Mouse (Mus musculus) bone marrow macrophage, adult 2 months (primary cell): ENCODE results near the gene Bbc3. TPM values are rescaled to one million over a fixed set of nuclear protein-coding genes. Genes with fewer than 3 reads are reported as not detected.
"Not testable (repeated sequence)": the region's sequence is repeated elsewhere in the genome, so short reads cannot be mapped to it uniquely, and the experiment has no call there.

Source experiments
- H3K27ac ChIP-seq: 2 replicates; pipeline ENCODE4 v1.5.1; 2012; ENCODE audit warnings: low read depth, low read length; ENCODE audit not compliant: insufficient read depth
- H3K4me1 ChIP-seq: 2 replicates; pipeline ENCODE4 v1.6.1; 2012; ENCODE audit warnings: low read length; ENCODE audit not compliant: control insufficient read depth, insufficient read depth
- H3K4me3 ChIP-seq: 2 replicates; pipeline ENCODE4 v1.5.1; 2012; ENCODE audit warnings: mild to moderate bottlenecking, low read length, moderate library complexity; ENCODE audit not compliant: insufficient read depth
- CTCF ChIP-seq: IDR thresholded peaks from 2 replicates; pipeline ENCODE4 v1.5.1; 2012; ENCODE audit warnings: low read depth, mild to moderate bottlenecking, low read length, moderate library complexity
- POLR2A ChIP-seq: IDR thresholded peaks from 2 replicates; pipeline ENCODE4 v1.6.1; 2012; ENCODE audit warnings: mild to moderate bottlenecking, low read depth, low read length, borderline replicate concordance
- polyA plus RNA-seq: library from polyadenylated mRNA; stranded (reverse); fragments of >200 nt; gene quantifications from 2 replicates; pipeline ENCODE4 v1.2.4, GENCODE M21; 2012; ENCODE audit not compliant: missing spikeins, insufficient read depth, insufficient read length

Gene Bbc3
- 26.6 and 27.6 TPM in 2 replicates for polyA plus RNA-seq

DNA sequence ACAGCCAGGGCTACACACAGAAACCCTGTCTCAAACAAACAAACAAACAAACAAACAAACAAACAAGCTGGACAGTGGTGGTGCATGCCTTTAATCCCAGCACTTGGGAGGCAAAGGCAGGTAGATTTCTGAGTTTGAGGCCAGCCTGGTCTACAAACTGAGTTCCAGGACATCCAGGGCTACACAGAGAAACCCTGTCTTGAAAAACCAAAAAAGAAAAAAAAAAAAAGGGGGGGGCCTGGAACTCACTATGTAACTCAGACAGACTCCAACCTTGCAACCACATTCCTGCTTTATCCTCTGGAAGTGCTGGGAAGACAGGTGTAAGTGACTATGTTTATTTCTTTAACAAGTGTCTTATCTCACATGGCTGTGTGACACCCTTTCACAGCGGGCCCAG is at the start of gene Bbc3:
Bbc3 (plus strand) TSS at position 301 of the 400 bp plus-strand sequence.
- Histone ChIP-seq H3K4me3 (peak within 1 kb of the TSS; percentile 62), H3K27ac (peak within 1 kb of the TSS; percentile 96), H3K4me1 (peaks cover 26% of the 10 kb centered on the region)

DNA sequence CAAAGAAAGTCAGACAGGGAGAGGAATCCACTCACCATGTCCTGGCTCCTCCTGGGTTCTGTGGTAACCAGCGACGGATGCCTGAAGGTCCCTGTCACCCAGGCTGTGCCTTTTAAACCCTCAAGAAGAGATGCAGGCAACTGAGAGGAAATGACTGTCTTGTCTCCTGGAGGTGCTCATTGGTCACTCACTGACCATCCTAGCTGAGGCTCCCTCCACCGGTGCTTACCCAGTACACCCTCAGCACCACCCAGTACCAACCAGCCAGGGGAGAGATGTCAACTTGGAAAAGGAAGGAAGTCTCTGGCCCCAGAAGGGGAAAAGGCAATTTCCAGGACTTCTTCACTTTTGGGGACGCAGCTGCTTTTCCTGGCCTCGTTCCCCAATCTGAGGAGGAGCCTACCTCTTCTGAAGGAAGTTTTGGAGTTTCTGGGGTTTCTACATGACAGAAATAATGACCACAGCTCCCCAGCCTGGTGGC is 49.0 kb upstream of the Bbc3 start, which contains the start of gene C5ar1:
C5ar1 (minus strand) TSS at position 431 of the 481 bp plus-strand sequence.
- H3K4me3 ChIP-seq = peak within 1 kb of the TSS; percentile 62
- peaks cover 48% of the 10 kb centered on the region for H3K4me1 ChIP-seq
- no peak for TF ChIP-seq POLR2A
- no peak for TF ChIP-seq CTCF
- peak within 1 kb of the TSS; percentile 93 for H3K27ac ChIP-seq

DNA sequence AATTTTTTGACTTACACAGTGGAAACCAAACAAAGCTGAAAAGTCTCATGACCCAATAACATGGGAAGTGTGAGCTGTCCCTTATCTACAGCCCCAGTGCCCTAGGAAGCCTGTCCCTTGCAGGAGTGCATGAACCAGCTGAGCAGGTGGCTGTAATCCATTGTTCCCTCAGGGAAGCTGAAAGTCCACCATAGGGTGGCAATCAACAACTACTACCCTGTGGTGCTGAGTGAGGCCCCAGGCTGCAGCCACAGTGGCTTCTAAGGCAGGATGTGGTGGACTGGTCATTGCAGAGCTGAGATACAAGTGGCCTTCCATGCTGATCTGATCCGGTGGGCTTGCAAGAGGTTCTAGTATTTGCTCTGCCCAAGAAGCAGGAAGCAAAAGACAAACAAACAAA is 47.1 kb upstream of the Bbc3 start:
- TF ChIP-seq POLR2A (no peak), CTCF (no peak)
- no peak overlapping the region for H3K4me3 ChIP-seq
- H3K27ac ChIP-seq = peak overlapping the region; percentile 70
- H3K4me1 ChIP-seq = peaks cover 46% of the 10 kb centered on the region

DNA sequence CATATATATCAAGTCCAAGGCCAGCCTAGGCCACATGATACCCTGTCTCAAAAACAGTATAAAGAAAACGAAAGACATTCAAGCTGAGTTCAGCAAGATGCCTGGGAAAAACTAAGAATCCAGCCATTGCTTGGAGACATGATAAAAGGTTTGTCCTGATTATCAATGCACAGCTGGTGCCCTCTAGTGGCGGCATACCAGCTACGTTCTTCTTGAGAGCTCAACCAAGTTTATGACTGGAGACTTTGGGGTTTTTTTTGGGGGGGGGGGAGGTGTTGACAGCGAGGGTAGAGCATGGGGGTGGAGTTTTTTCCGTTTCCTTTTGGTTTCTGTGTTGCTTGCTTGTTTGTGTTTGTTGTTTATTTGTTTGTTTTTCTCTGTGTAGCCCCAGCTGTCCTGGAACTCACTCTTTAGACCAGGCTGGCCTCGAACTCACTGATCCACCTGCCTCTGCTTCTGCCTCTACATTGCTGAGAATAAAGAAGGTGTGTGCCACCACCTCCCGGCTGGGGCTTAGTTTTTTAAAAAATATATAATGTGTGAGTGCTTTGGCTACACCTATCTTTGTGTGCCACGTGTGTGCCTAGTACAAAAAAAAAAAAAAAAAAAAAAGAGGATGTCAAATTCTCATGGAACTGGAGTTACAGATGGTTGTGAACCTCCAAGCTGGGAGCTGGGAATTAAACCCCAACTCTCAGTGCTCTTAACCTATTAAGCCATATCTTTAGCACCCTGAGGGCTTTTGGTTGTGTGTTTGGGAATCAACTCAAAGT is 45.0 kb upstream of the Bbc3 start:
- Histone ChIP-seq H3K4me1 (peaks cover 43% of the 10 kb centered on the region), H3K4me3 (no peak overlapping the region), H3K27ac (no peak overlapping the region)
- peak; percentile 22; the same call in 1 of the 2 replicates for TF ChIP-seq CTCF
- no peak for TF ChIP-seq POLR2A

GRCm38 (mm10) chr7:16263843-16264242 is 44.4 kb upstream of the Bbc3 start:
- Histone ChIP-seq H3K4me1 (peaks cover 43% of the 10 kb centered on the region), H3K4me3 (no peak overlapping the region), H3K27ac (no peak overlapping the region)
- TF ChIP-seq POLR2A (no peak), CTCF (no peak)

DNA sequence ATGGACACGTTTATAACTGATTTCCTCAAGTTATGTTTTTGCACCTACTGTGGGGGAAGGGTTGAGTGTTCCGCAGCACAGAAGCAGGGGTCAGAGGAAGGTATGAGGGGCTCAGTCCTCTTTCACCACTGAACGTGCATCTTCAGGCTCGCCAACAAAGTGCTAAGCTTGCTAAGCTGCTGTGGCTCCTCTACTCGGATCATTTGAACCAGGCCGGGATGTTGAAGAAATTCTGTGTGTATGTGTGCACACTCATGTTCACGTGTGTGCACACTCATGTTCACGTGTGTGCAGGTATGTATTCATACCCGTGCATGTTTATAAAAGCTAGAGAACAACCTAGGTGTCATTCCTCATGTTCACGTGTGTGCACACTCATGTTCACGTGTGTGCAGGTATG is 42.3 kb upstream of the Bbc3 start:
- peaks cover 33% of the 10 kb centered on the region for H3K4me1 ChIP-seq
- no peak overlapping the region for H3K27ac ChIP-seq
- no peak overlapping the region for H3K4me3 ChIP-seq
- TF ChIP-seq CTCF = no peak
- TF ChIP-seq POLR2A = no peak

GRCm38 (mm10) chr7:16266593-16266992 is 41.6 kb upstream of the Bbc3 start:
- H3K4me3 ChIP-seq, H3K27ac ChIP-seq: not testable (repeated sequence)
- peaks cover 35% of the 10 kb centered on the region for H3K4me1 ChIP-seq

DNA sequence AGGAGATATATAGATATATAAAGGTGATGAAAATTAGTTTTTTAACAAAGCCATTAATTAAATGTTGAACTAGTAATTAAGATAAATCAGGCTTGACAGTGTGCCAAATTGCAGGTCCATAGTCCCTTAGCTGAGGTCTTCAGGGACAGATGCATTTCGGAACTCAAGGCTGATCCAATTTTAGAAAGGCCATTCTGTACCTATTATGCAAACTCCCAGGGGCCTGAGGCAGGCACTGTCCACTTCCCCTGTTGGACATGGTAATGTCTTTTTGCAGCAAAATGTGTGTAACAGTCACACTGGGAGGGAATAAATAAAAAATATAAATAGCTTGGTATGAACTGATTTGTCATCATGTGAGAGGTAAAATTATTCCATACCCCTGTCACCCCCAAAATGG is 37.1 kb upstream of the Bbc3 start:
- peak overlapping the region; percentile 9 for H3K27ac ChIP-seq
- TF ChIP-seq CTCF (no peak), POLR2A (no peak)
- no peak overlapping the region for H3K4me3 ChIP-seq
- peaks cover 28% of the 10 kb centered on the region for H3K4me1 ChIP-seq

DNA sequence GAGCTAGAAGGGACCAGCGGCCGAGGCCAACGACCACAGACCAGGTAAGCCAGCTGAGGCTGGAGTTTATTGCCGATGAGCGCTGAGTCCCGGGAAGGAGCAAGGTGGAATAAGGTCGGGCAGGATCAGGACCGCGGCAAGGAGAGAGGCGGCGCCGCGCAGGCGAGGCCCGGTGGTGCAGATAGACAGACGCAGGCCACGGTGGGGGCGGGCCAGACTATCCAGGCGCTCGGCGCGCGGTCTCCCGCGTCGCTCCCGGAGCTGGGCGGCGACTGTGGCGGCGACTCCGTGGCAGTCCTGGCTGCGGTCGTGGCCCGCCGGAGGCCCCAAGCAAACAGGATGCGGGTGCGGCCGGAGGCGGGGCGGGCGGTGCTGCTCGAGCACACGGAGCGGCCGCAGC is 35.5 kb upstream of the Bbc3 start:
- no peak for TF ChIP-seq CTCF
- TF ChIP-seq POLR2A = no peak
- Histone ChIP-seq H3K4me1 (peaks cover 28% of the 10 kb centered on the region), H3K4me3 (peak overlapping the region; percentile 84), H3K27ac (peak overlapping the region; percentile 37)

- H3K27ac ChIP-seq = peak within 1 kb of the TSS; percentile 41
- peak within 1 kb of the TSS; percentile 84 for H3K4me3 ChIP-seq
- no peak for TF ChIP-seq POLR2A
- no peak for TF ChIP-seq CTCF
- peaks cover 28% of the 10 kb centered on the region for H3K4me1 ChIP-seq
These were observed 35.0 kb upstream of the Bbc3 start, which contains the start of gene Inafm1 for GRCm38 (mm10) chr7:16273081-16273765. Gene Inafm1 (minus strand): TSS chr7:16273617.
